Mouse (Mus musculus): ENCODE measurements around the gene Pygo2.
"Not testable (repeated sequence)": the region's sequence is repeated elsewhere in the genome, so short reads cannot be mapped to it uniquely, and the experiment has no call there.

Pygo2 gene

DNA sequence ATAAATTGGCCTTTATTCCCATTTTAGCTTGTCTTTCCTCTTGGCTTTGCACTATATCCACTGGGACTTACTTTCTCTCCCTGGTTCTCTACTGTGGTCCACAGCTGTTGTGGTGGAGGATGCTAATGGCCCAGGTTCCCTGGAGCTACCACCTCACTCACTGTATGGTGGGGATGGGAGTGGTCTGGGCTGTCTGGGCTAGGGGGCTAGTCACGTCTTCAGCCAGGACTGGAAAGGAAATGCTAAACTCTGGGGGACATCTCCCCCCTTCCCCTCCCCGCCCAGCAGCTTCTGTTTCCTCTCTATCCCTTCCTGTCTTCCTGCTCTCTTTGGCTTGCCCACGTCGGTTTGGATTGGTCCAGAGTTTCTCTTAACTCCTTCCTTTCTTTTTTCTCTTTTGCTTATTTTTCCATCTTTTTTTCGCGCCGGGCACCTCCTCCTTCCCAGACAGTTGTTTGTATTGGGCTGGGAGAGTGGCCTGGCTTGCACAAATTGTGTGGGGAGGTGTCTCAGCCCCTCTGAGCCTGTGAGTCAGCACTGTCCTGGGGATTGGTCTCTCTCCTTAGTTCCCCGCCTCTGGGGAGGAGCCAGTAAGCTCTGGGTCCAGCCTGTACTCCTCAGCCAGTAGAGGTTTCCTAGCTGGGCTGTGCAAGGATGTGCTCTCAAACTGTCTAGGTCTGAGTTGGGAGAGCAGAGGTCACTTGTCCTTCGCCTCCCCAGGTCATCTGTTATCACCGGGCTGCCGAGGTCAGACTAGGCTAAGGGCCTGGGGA lies 8.8 kb upstream of the Pygo2 start:
- no peak for DNase-seq (ENCODE audit: low spot score)

GRCm38 (mm10) chr3:89421810-89422473 lies 8.1 kb upstream of the Pygo2 start:
- no peak for DNase-seq (ENCODE audit: low spot score)

- no peak for DNase-seq (ENCODE audit: low spot score)
Observed at GRCm38 (mm10) chr3:89422556-89423205, 7.3 kb upstream of the Pygo2 start.

- no peak for DNase-seq (ENCODE audit: low spot score)
Observed at GRCm38 (mm10) chr3:89424416-89425140, 5.4 kb upstream of the Pygo2 start.

DNA sequence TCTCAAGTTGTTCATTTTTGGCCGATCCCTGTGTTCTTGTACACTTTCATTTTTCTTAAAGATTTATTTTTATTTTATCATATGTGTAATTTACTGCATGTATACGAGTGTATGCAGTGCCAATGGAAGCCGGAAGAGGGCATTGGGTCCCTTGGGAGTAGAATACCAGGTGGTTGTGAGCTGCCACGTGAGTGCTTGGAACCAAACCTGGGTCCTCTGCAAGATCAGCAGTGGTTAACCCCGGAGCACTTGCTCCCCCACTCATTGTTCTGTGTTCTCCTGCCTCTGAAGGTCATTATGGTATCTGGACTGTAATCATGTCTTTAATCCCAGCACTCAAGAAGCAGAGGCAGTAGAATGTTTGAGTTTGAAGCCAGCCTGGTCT lies 4.9 kb upstream of the Pygo2 start:
- DNase-seq (ENCODE audit: low spot score) = no peak

- no peak for DNase-seq (ENCODE audit: low spot score)
Observed at GRCm38 (mm10) chr3:89425876-89426275, 4.1 kb upstream of the Pygo2 start.

- DNase-seq (ENCODE audit: low spot score) = not testable (repeated sequence)
Observed at GRCm38 (mm10) chr3:89429021-89429420, 993 bp upstream of the Pygo2 start.

DNA sequence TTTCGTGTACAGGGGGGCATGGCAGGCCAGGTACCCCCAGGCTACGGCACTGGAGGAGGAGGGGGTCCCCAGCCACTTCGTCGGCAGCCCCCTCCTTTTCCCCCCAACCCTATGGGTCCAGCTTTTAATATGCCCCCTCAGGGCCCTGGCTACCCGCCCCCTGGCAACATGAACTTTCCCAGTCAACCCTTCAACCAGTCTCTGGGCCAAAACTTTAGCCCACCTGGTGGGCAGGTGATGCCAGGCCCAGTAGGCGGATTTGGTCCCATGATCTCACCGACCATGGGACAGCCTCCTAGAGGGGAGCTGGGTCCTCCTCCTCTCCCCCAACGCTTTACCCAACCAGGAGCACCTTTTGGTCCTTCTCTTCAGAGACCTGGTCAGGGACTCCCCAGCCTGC lies 2.6 kb downstream of the Pygo2 start:
- no peak for DNase-seq (ENCODE audit: low spot score)

DNA sequence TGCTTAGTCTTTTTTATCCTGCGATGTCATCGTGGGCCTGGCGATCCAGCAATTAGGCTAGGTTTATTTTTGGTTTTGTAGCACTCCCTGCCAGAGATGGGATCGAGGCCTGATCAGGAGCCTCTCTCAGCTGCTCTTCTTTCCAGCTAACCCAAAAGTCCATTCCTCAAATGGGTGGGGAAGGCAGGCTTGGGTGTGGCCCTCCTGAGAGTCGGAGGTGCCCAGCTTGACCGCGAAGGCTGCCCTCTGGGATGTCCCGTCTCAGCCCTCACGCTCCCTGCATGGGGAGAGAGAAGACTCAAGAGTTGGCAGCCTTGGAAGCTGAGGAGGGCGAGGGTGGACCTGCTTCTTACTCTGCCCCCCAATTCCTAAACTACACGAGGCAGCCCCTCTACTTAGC lies 4.5 kb downstream of the Pygo2 start:
- DNase-seq (ENCODE audit: low spot score) = no peak

GRCm38 (mm10) chr3:89435041-89435440 lies 5.0 kb downstream of the Pygo2 start:
- DNase-seq (ENCODE audit: low spot score) = no peak

GRCm38 (mm10) chr3:89436176-89437113 lies 6.4 kb downstream of the Pygo2 start, which contains the start of gene Pbxip1:
TSS of gene Pbxip1 (plus strand) at chr3:89436706.
- DNase-seq (ENCODE audit: low spot score) = peak; percentile 57

- peak; percentile 76 for DNase-seq (ENCODE audit: low spot score)
Observed at GRCm38 (mm10) chr3:89437269-89437668, 7.3 kb downstream of the Pygo2 start.

GRCm38 (mm10) chr3:89440691-89441090 lies 10.7 kb downstream of the Pygo2 start:
- no peak for DNase-seq (ENCODE audit: low spot score)

GRCm38 (mm10) chr3:89448720-89449537 lies 18.9 kb downstream of the Pygo2 start:
- DNase-seq (ENCODE audit: low spot score) = peak; percentile 33

GRCm38 (mm10) chr3:89449541-89449940 lies 19.5 kb downstream of the Pygo2 start:
- DNase-seq (ENCODE audit: low spot score) = peak; percentile 63

- DNase-seq (ENCODE audit: low spot score) = no peak
Observed at GRCm38 (mm10) chr3:89451916-89452315, 21.9 kb downstream of the Pygo2 start.

DNA sequence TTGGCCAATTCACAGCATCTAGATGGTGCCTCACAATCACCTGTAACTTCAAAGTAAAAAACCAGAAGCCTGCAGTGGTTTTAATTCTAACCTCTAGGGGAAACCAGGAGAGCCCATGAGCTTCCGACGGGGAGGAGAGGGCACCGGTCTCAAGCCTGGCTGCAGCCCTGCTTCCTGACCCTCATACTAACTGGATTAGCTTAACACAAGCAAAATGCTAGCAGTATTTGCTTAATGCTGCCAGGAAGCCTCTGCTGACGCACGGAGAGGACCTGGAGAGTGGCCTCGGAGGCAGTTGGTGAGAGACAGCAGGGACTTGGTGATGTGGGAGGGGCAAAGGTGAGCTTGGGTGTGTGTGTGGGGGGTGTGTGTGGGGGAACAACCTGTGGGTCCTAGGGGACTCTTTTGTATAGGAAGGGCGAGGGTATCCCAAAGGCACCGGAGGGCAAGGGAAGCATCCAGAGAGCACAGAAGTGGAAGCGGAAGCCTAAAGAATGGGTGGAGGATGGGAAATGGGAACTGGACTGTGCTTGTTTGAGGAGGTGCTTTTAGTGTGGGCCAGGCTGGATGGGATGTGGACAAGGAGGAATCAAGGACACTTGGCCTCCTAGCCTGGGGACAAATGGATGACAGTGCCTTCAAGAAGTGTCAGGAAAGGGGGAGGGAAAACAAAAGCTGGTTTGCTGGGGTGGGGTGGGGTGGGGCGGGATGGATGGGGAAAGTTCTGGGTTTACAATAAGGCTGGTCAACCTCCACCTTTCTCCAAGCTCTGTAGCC lies 24.6 kb downstream of the Pygo2 start, which contains the start of gene Pmvk:
Gene Pmvk (plus strand): TSS at position 141 of the 777 bp plus-strand sequence.
- no peak for DNase-seq (ENCODE audit: low spot score)

GRCm38 (mm10) chr3:89455786-89456285 lies 25.8 kb downstream of the Pygo2 start:
- no peak for DNase-seq (ENCODE audit: low spot score)
